ENCODE assay signal across 28 mouse cellular contexts in genomic region chr1:62510501-62510900, GRCm38 (mm10).
"Had no signal": no experiment of that assay in that cellular context is flagged by ENCODE, and none has a peak within 500 bp of the region (broad histone marks: within the 10 kb centered on the region; RNA-seq: fewer than 3 reads in every experiment).

No protein-coding gene starts in this region.

- H3K9ac ChIP-seq: embryonic facial prominence, embryonic 12.5 days; embryonic facial prominence, embryonic 13.5 days; embryonic facial prominence, embryonic 15.5 days; forebrain, embryonic 12.5 days; forebrain, embryonic 13.5 days; forebrain, embryonic 15.5 days; forebrain, postnatal 0 days had no signal

- H3K27me3 ChIP-seq: embryonic facial prominence, embryonic 12.5 days; embryonic facial prominence, embryonic 13.5 days; embryonic facial prominence, embryonic 15.5 days; forebrain, embryonic 12.5 days; forebrain, embryonic 13.5 days; forebrain, embryonic 15.5 days had no signal

- H3K27ac ChIP-seq: embryonic facial prominence, embryonic 10.5 days; embryonic facial prominence, embryonic 12.5 days; embryonic facial prominence, embryonic 13.5 days; embryonic facial prominence, embryonic 15.5 days; forebrain, embryonic 10.5 days; forebrain, embryonic 12.5 days; forebrain, embryonic 13.5 days; forebrain, embryonic 15.5 days; gastrocnemius, adult 2 months had no signal

- ATAC-seq: forebrain, embryonic 13.5 days; forebrain, embryonic 14.5 days; forebrain, embryonic 15.5 days; forebrain, embryonic 16.5 days; forebrain, postnatal 0 days had no signal

- H3K36me3 ChIP-seq: embryonic facial prominence, embryonic 10.5 days; embryonic facial prominence, embryonic 12.5 days; embryonic facial prominence, embryonic 13.5 days; embryonic facial prominence, embryonic 15.5 days; forebrain, embryonic 10.5 days; forebrain, embryonic 12.5 days; forebrain, embryonic 15.5 days had no signal

- DNase-seq: cerebellum, adult 2 months; cerebellum, adult 8-10 months; cerebellum, adult 9-10 months; cerebellum, adult 9-11 months; cerebellum, postnatal 10 days; cerebellum, postnatal 14 days; cerebellum, postnatal 25 days; cerebellum, postnatal 36 days; embryo, embryonic 11 days; forebrain, postnatal 0 days; gastrocnemius, adult 2 months; gastrocnemius, postnatal 10 days; gastrocnemius, postnatal 14 days; gastrocnemius, postnatal 25 days; gastrocnemius, postnatal 36 days; heart, adult 11 months; heart, adult 18-20 months had no signal

- H3K4me1 ChIP-seq: forebrain, embryonic 13.5 days; forebrain, embryonic 15.5 days had no signal

- H3K9me3 ChIP-seq: embryonic facial prominence, embryonic 10.5 days; embryonic facial prominence, embryonic 12.5 days; embryonic facial prominence, embryonic 13.5 days; embryonic facial prominence, embryonic 15.5 days; forebrain, embryonic 10.5 days; forebrain, embryonic 12.5 days; forebrain, embryonic 13.5 days; forebrain, embryonic 15.5 days had no signal

- H3K4me3 ChIP-seq: embryonic facial prominence, embryonic 10.5 days; embryonic facial prominence, embryonic 12.5 days; embryonic facial prominence, embryonic 13.5 days; embryonic facial prominence, embryonic 15.5 days; erythroblast, embryonic 14.5 days; forebrain, embryonic 10.5 days; forebrain, embryonic 12.5 days; forebrain, embryonic 13.5 days; forebrain, embryonic 15.5 days; gastrocnemius, adult 2 months had no signal

- H3K4me2 ChIP-seq: embryonic facial prominence, embryonic 12.5 days; embryonic facial prominence, embryonic 13.5 days; embryonic facial prominence, embryonic 15.5 days; forebrain, embryonic 12.5 days; forebrain, embryonic 13.5 days; forebrain, embryonic 15.5 days had no signal
